Mouse (Mus musculus): Measurements from ENCODE around the gene Asb15.

Gene Asb15

GRCm38 (mm10) chr6:24528064-24528243 is at the start of gene Asb15:
Gene Asb15, plus strand, starts transcription at chr6:24528144.
- DNase-seq, result no peak

GRCm38 (mm10) chr6:24486530-24486929 is 41.4 kb upstream of the Asb15 start:
- no peak for DNase-seq

GRCm38 (mm10) chr6:24490341-24490740 is 37.6 kb upstream of the Asb15 start:
- DNase-seq, result peak in 1 of 2 experiments; percentile 4

GRCm38 (mm10) chr6:24504141-24504540 is 23.8 kb upstream of the Asb15 start:
- DNase-seq, result no peak

- DNase-seq, result peak; percentile 42 to 73
Observed at GRCm38 (mm10) chr6:24514552-24515284, 13.2 kb upstream of the Asb15 start, which contains the start of gene Iqub. Gene Iqub, minus strand, starts transcription at chr6:24515067.

- peak in 1 of 2 experiments; percentile 11 for DNase-seq
Observed at GRCm38 (mm10) chr6:24516197-24516596, 11.7 kb upstream of the Asb15 start.

GRCm38 (mm10) chr6:24525705-24526104 is 2.2 kb upstream of the Asb15 start:
- no peak for DNase-seq

GRCm38 (mm10) chr6:24527155-24528063 is 535 bp upstream of the Asb15 start, which contains the start of gene Ndufa5:
Gene Ndufa5, minus strand, starts transcription at chr6:24528013.
- DNase-seq, result peak; percentile 95 to 98

- DNase-seq, result peak; percentile 50 to 76
Observed at GRCm38 (mm10) chr6:24530166-24530565, 2.2 kb downstream of the Asb15 start.

GRCm38 (mm10) chr6:24530711-24531420 is 2.9 kb downstream of the Asb15 start:
- no peak for DNase-seq

- DNase-seq, result no peak
Observed at GRCm38 (mm10) chr6:24532804-24533203, 4.9 kb downstream of the Asb15 start.

GRCm38 (mm10) chr6:24538435-24538834 is 10.5 kb downstream of the Asb15 start:
- no peak for DNase-seq

- DNase-seq, result no peak
Observed at GRCm38 (mm10) chr6:24540106-24540505, 12.2 kb downstream of the Asb15 start.

GRCm38 (mm10) chr6:24542393-24542792 is 14.4 kb downstream of the Asb15 start:
- DNase-seq, result no peak

- no peak for DNase-seq
Observed at GRCm38 (mm10) chr6:24543119-24543591, 15.2 kb downstream of the Asb15 start.

GRCm38 (mm10) chr6:24546716-24547420 is 18.9 kb downstream of the Asb15 start:
- DNase-seq, result peak; percentile 21 to 57

GRCm38 (mm10) chr6:24549801-24550200 is 21.9 kb downstream of the Asb15 start:
- DNase-seq, result no peak

- no peak for DNase-seq
Observed at GRCm38 (mm10) chr6:24552046-24552445, 24.1 kb downstream of the Asb15 start.

GRCm38 (mm10) chr6:24554427-24555086 is 26.6 kb downstream of the Asb15 start:
- DNase-seq, result no peak

GRCm38 (mm10) chr6:24555488-24555887 is 27.5 kb downstream of the Asb15 start:
- DNase-seq, result no peak

GRCm38 (mm10) chr6:24564081-24564480 is 36.1 kb downstream of the Asb15 start:
- no peak for DNase-seq

GRCm38 (mm10) chr6:24564886-24565285 is 36.9 kb downstream of the Asb15 start:
- DNase-seq, result no peak
